Comparison of ENCODE assay signal across 19 mouse cellular contexts in the genomic region with DNA sequence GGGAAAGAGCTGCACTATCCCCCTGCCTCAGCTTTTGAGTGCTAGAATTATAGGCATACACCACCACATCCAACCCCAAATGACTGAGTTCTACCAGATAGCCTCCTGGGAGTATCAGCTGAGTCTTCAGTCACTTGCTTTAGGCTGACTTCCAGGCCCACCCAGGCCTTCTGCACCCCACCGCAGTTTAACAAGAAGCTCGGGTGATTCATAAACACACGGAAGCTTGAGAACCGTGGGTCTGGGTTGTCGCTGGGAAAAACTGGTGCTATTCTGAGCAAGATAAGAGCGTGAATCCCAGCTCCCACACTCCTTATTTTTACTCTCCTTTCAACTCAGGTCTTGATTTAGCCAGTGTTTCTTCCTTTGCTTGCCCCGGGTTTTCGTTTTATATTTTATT.
DNase-seq lines count a peak whose midpoint lies in the region.
"Had no signal": no experiment of that assay in that cellular context is flagged by ENCODE, and none has a peak within 500 bp of the region (broad histone marks: within the 10 kb centered on the region; RNA-seq: fewer than 3 reads in every experiment).

No protein-coding gene starts in this region.

- no peak overlapping the region for H3K27ac ChIP-seq in midbrain, embryonic 10.5 days (replicated peaks)
- H3K27ac ChIP-seq: embryonic facial prominence, embryonic 15.5 days; forebrain, embryonic 10.5 days; gastrocnemius, adult 2 months; hindbrain, embryonic 15.5 days had no signal

- intact Hi-C loops in left cerebral cortex, postnatal 36 days (cut with DNase I), result loop anchor here (10.0 kb wide), 1 partner anchor 89 kb away; the partner anchor contains the start of gene Tnrc6a

- DNase-seq in left cerebral cortex, adult 18-20 months (ENCODE audit: low spot score in 2 of 2), result peak; percentile 23 to 35
- DNase-seq in left cerebral cortex, adult 11 months (ENCODE audit: low spot score), result no peak
- DNase-seq in brain, adult 2 months (ENCODE audit: low read depth, low spot score), result peak; percentile 85
- DNase-seq in left cerebral cortex, postnatal 36 days (ENCODE audit: low spot score in 2 of 2), result peak; percentile 34 to 38
- DNase-seq in right cerebral cortex, postnatal 36 days (ENCODE audit: low spot score in 2 of 2), result peak; percentile 20 to 29
- no peak for DNase-seq in spleen, postnatal 10 days (ENCODE audit: low spot score in 2 of 2)
- no peak for DNase-seq in midbrain, embryonic 10.5 days (ENCODE audit: low spot score)
- DNase-seq: adrenal gland, postnatal 10 days; cerebellum, adult 2 months; cerebellum, postnatal 10 days; embryo, embryonic 11 days; gastrocnemius, adult 2 months; gastrocnemius, postnatal 25 days; heart, postnatal 36 days had no signal

- WGBS in midbrain, embryonic 10.5 days, result 88% methylated on average over 8 of the region's 8 CpGs

- no peak overlapping the region for H3K4me3 ChIP-seq in midbrain, embryonic 10.5 days
- H3K4me3 ChIP-seq: embryonic facial prominence, embryonic 15.5 days; erythroblast, embryonic 14.5 days; forebrain, embryonic 10.5 days; gastrocnemius, adult 2 months; heart, embryonic 12.5 days; hindbrain, embryonic 15.5 days had no signal

- H3K4me1 ChIP-seq in midbrain, embryonic 10.5 days, result peaks cover 20% of the 10 kb centered on the region

- no peaks in the 10 kb centered on the region for H3K36me3 ChIP-seq in midbrain, embryonic 10.5 days
- H3K36me3 ChIP-seq: embryonic facial prominence, embryonic 15.5 days; forebrain, embryonic 10.5 days; heart, embryonic 12.5 days; hindbrain, embryonic 15.5 days had no signal

- no peaks in the 10 kb centered on the region for H3K9me3 ChIP-seq in midbrain, embryonic 10.5 days (replicated peaks)
- H3K9me3 ChIP-seq: embryonic facial prominence, embryonic 15.5 days; forebrain, embryonic 10.5 days; heart, embryonic 12.5 days; hindbrain, embryonic 15.5 days had no signal

- H3K27me3 ChIP-seq in midbrain, embryonic 10.5 days (ENCODE audit: low read depth, poor library complexity, severe bottlenecking), result peaks cover 4% of the 10 kb centered on the region; the same call in 1 of the 2 replicates
- H3K27me3 ChIP-seq: embryonic facial prominence, embryonic 15.5 days; hindbrain, embryonic 15.5 days had no signal

Comparison
In these comparisons a context has a peak if more than half of its experiments do, and no peak if none do; other contexts are left out.
1. DNase-seq: peak in left cerebral cortex, adult 18-20 months (2 of 2), brain, adult 2 months (single experiment), left cerebral cortex, postnatal 36 days (2 of 2) and right cerebral cortex, postnatal 36 days (2 of 2); none in left cerebral cortex, adult 11 months (single experiment), spleen, postnatal 10 days (0 of 2) and midbrain, embryonic 10.5 days (single experiment).